Mouse (Mus musculus): ENCODE measurements around the gene Slk. TPM values are rescaled to one million over a fixed set of nuclear protein-coding genes. Genes with fewer than 3 reads are reported as not detected.
A peak's percentile ranks its signal among the peaks of the same experiment; 100 is the strongest.

Slk gene
- total RNA-seq, 2 experiments from 2014 or later = 47.5 to 58.6 TPM

GRCm38 (mm10) chr19:47650366-47651159 is 71.1 kb downstream of the Slk start:
- no peak for DNase-seq (ENCODE audit: low spot score in 2 of 2)

DNA sequence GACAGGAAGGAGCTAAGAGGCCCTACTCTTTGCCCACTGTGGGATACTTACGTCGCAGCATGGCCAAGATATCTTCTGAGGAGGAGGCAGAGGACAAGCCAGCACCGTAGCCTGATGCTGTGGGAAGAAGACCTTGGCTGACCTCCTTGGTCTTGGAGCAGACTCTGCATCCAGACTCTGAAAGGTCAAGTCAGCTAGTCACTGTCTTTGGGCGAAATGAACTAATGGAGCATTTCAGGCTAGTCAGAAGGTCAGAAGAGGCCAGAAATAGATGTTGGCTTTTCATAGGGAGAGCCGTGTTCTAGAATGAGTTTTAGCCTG is 71.6 kb downstream of the Slk start:
- no peak for DNase-seq (ENCODE audit: low spot score in 2 of 2)

DNA sequence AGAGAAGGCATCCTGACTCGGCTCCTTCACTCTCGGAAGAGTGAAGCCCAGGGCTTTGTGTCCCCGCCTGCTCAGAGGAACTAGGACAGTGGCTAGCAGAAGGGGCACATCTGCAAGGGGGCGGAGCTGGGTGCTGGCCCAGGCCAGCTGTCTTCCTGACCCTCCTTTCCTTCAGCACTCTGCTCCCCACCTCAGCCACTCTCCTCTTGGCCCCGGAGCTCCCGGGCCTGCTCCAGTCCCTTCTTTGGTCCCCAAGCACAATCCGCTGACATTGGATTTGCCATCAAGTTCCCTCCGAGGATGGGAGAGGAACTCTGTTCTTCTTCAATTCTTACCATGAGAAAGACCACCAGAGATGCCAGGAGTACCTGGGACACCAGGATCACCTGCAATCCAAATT is 72.8 kb downstream of the Slk start:
- peak in 1 of 2 experiments; percentile 16 for DNase-seq (ENCODE audit: low spot score in 2 of 2)

DNA sequence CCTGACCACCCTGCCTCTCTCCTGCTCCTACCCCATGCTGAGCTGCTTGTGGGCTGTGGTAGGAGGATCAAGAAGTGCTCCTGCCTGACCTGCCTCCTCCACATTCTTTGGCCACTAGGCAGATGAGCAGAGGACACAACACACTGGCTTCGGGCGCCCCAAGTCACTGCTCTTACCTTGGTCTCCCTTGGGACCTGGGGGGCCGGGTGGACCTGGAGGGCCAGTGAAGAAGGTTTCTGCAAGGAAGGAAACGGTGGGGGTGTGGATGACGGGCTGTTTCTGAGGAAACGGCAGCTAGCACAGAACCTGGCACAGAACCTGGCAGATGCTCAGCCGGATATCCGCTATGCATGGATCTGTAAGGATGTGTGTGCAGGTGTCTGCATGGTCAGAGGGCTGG is 73.7 kb downstream of the Slk start:
- DNase-seq (ENCODE audit: low spot score in 2 of 2) = peak in 1 of 2 experiments; percentile 13

DNA sequence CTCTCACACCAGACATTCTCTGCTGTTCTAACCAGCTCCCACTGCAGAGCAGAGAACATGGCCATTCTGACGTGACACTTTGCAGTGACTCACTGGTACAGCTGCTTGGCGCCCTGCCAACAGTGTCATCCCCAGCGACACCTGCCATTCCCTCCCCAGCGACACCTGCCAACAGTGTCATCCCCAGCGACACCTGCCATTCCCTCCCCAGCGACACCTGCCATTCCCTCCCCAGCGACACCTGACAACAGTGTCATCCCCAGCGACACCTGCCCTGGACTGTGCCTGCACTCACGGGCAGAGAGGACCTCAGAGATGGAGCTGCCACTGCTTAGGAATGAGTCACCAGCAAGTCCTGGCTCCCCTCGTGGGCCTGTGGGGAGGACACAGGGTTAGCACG is 75.4 kb downstream of the Slk start:
- peak; percentile 29 to 43 for DNase-seq (ENCODE audit: low spot score in 2 of 2)

- peak in 1 of 2 experiments; percentile 75 for DNase-seq (ENCODE audit: low spot score in 2 of 2)
These were observed 79.5 kb downstream of the Slk start for GRCm38 (mm10) chr19:47658914-47659535.

- DNase-seq (ENCODE audit: low spot score in 2 of 2) = no peak
These were observed 80.4 kb downstream of the Slk start for GRCm38 (mm10) chr19:47659765-47660408.

DNA sequence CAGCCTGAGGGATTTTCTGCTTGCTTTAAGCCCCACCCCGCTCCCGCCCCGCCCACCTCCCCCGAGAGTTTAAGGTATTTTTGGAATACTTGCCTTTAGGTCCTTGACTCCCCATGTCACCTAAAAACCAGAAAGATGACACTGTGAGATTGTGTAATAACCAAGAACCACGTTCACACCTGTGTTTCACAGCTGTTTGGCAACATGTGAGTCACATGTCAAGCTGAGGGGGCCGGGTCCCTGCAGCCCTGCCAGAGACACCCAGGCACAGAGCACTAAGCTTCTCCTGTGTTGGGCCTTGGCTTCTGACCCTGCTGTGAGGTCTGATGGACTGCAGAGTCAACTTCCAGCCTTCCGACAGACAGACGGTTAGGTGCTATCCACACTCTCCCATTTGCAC is 88.1 kb downstream of the Slk start:
- DNase-seq (ENCODE audit: low spot score in 2 of 2) = no peak

DNA sequence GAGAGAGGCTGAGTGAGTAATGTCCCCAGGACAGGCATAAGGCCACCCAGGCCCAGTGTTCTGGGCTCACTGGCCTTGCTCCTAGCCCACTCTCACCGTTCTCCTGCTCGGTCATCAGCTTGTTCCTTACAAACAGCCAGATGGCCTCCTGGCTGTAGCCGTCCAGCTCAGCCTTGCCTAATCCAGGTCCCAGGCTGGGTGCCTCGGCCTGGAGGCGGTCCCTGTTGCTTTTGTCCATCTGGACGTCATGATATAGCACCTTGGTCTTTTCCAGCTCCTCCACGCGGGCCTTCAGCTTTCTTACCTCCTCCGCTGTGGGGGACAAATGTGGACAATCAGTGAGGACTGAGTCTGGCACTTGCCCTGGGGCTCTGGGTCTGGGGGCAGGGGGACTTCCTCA is 88.9 kb downstream of the Slk start:
- no peak for DNase-seq (ENCODE audit: low spot score in 2 of 2)

- no peak for DNase-seq (ENCODE audit: low spot score in 2 of 2)
These were observed 94.9 kb downstream of the Slk start for GRCm38 (mm10) chr19:47674419-47674818.

DNA sequence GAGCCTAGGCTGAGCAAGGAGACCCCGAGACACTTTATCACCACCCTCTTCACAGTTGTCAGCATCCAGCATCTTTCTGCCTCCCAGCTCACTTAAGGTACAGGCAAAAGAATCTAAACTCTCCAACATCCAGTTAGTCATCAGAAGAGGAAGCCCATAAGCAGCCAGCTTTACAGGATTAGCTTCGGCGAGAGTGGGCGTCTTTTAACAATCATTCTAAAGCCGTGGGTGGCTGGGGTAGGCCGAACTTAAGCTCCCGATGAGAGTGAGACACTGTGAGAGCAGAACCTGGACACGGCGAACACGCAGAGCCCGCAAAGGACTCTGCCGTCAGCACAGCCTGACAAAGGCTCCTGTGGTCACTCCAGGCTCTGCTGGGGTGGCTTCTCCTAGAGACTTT is 99.2 kb downstream of the Slk start:
- DNase-seq (ENCODE audit: low spot score in 2 of 2) = no peak

- DNase-seq (ENCODE audit: low spot score in 2 of 2) = no peak
These were observed 110.1 kb downstream of the Slk start for GRCm38 (mm10) chr19:47689592-47689991.

- DNase-seq (ENCODE audit: low spot score in 2 of 2) = no peak
These were observed 112.5 kb downstream of the Slk start, which contains the start of gene Col17a1 for GRCm38 (mm10) chr19:47691994-47692393. TSS of gene Col17a1 (minus strand) at chr19:47692094.

Other genes with a start within 250 kb of the Slk start
- 100 to 1,000 TPM; 124 to 134 TPM for gene Sh3pxd2a, start 115.3 kb upstream of the Slk start, total RNA-seq (2021)
- 10 to 100 TPM; 19.9 to 23.7 TPM for gene Stn1, start 42.2 kb upstream of the Slk start, total RNA-seq (2021)
- gene Col17a1, start 112.4 kb downstream of the Slk start, total RNA-seq (2021) = 1 to 10 TPM; 1.4 to 2.3 TPM
- gene Sfr1, start 152.0 kb downstream of the Slk start, total RNA-seq (2021) = 100 to 1,000 TPM; 116 to 127 TPM

Measured in gastrocnemius, postnatal 4 days (tissue).